Mouse (Mus musculus) intestine, postnatal 0 days (tissue): Measurements from ENCODE around the gene Sag. TPM values are rescaled to one million over a fixed set of nuclear protein-coding genes. Genes with fewer than 3 reads are reported as not detected.
A peak's percentile ranks its signal among the peaks of the same experiment; 100 is the strongest.

ENCODE experiments used
- ATAC-seq: fragments of 200-750 bp; cut with Nextera tagmentation; 2 replicates; pipeline ENCODE4 v1.8.0; 2017; ENCODE audit warnings: mild to moderate bottlenecking, moderate TSS enrichment, moderate library complexity
- H3K27ac ChIP-seq: fragments of 300-500 bp; sonication (generic); 2 replicates; pipeline ENCODE4 v1.5.1; 2014; ENCODE audit warnings: mild to moderate bottlenecking, low read depth, low read length, moderate library complexity
- H3K27me3 ChIP-seq: fragments of 300-500 bp; sonication (generic); replicated peaks from 2 replicates; pipeline ENCODE4 v1.6.1; 2014; ENCODE audit warnings: low read length, mixed read lengths; ENCODE audit not compliant: control insufficient read depth, insufficient read depth
- H3K36me3 ChIP-seq: fragments of 300-500 bp; sonication (generic); 2 replicates; pipeline ENCODE4 v1.6.1; 2014; ENCODE audit warnings: mild to moderate bottlenecking, moderate library complexity; ENCODE audit not compliant: control insufficient read depth, insufficient read depth
- H3K4me1 ChIP-seq: fragments of 300-500 bp; sonication (generic); replicated peaks from 2 replicates; pipeline ENCODE4 v1.6.1; 2014; ENCODE audit warnings: antibody characterized with exemption, low read length, mixed read lengths; ENCODE audit not compliant: control insufficient read depth, insufficient read depth
- H3K4me2 ChIP-seq: fragments of 300-500 bp; sonication (generic); replicated peaks from 2 replicates; pipeline ENCODE4 v1.6.1; 2014; ENCODE audit warnings: low read depth, mild to moderate bottlenecking, moderate library complexity
- H3K4me3 ChIP-seq: fragments of 300-500 bp; sonication (generic); 2 replicates; pipeline ENCODE4 v1.5.1; 2014; ENCODE audit warnings: low read depth, low read length
- H3K9ac ChIP-seq: fragments of 300-500 bp; sonication (generic); 2 replicates; pipeline ENCODE4 v1.6.1; 2014; ENCODE audit warnings: mild to moderate bottlenecking, low read depth, low read length
- H3K9me3 ChIP-seq: fragments of 300-500 bp; sonication (generic); 2 replicates; pipeline ENCODE4 v1.6.1; 2016; ENCODE audit warnings: mixed run types; ENCODE audit not compliant: control insufficient read depth
- CTCF ChIP-seq: sonication (generic); IDR thresholded peaks from 2 replicates; pipeline ENCODE4 v1.5.1; 2016; ENCODE audit warnings: low read depth, mild to moderate bottlenecking, control low read depth, antibody characterized with exemption, moderate library complexity
- whole genome bisulfite sequencing: fragments of 180-500 bp; shearing (Covaris S2); extraction: QIAGEN DNeasy Blood & Tissue Kit; methylation state at CpG from one replicate; pipeline ENCODE4 v1.1.7; 2014; 5-methylcytosine and 5-hydroxymethylcytosine counted together
- polyA plus RNA-seq: library from polyadenylated mRNA; unstranded; fragments of >200 nt; fragmentation: Nextera tagmentation; extraction: Ambion mirVana; gene quantifications from 2 replicates; pipeline ENCODE4 v1.2.1, GENCODE M21; 2015

The Sag gene
- polyA plus RNA-seq, 1 experiment from 2014 or later = 0.37 TPM

GRCm38 (mm10) chr1:87879494-87880325 is 76.2 kb downstream of the Sag start:
- Histone ChIP-seq H3K4me2 (no peak overlapping the region), H3K27me3 (no peaks in the 10 kb centered on the region), H3K4me1 (peaks cover 5% of the 10 kb centered on the region; the same call in 1 of the 2 replicates), H3K27ac (no peak overlapping the region), H3K36me3 (peaks cover 12% of the 10 kb centered on the region; the same call in 1 of the 2 replicates), H3K9ac (no peak overlapping the region), H3K9me3 (no peaks in the 10 kb centered on the region), H3K4me3 (no peak overlapping the region)
- no peak for TF ChIP-seq CTCF
- no peak for ATAC-seq
- WGBS = 51% methylated on average over 3 of the region's 3 CpGs

GRCm38 (mm10) chr1:87880326-87880627 is 76.8 kb downstream of the Sag start:
- peaks cover 5% of the 10 kb centered on the region; the same call in 1 of the 2 replicates for H3K4me1 ChIP-seq
- no peak for ATAC-seq
- H3K36me3 ChIP-seq = peaks cover 12% of the 10 kb centered on the region; the same call in 1 of the 2 replicates
- no peak overlapping the region for H3K4me3 ChIP-seq
- no peak overlapping the region for H3K4me2 ChIP-seq
- H3K9me3 ChIP-seq = no peaks in the 10 kb centered on the region
- no peaks in the 10 kb centered on the region for H3K27me3 ChIP-seq
- 86% methylated on average over 6 of the region's 6 CpGs for WGBS
- H3K9ac ChIP-seq = no peak overlapping the region
- H3K27ac ChIP-seq = no peak overlapping the region
- no peak for TF ChIP-seq CTCF

- no peak for TF ChIP-seq CTCF
- H3K27ac ChIP-seq = no peak overlapping the region
- peaks cover 12% of the 10 kb centered on the region; the same call in 1 of the 2 replicates for H3K36me3 ChIP-seq
- H3K4me2 ChIP-seq = no peak overlapping the region
- H3K9me3 ChIP-seq = no peaks in the 10 kb centered on the region
- no peaks in the 10 kb centered on the region for H3K27me3 ChIP-seq
- H3K4me1 ChIP-seq = peaks cover 5% of the 10 kb centered on the region; the same call in 1 of the 2 replicates
- no peak overlapping the region for H3K9ac ChIP-seq
- ATAC-seq = no peak
- WGBS = 69% methylated on average over 2 of the region's 2 CpGs
- H3K4me3 ChIP-seq = no peak overlapping the region
These were observed 77.4 kb downstream of the Sag start for GRCm38 (mm10) chr1:87880856-87881255.

GRCm38 (mm10) chr1:87881726-87882125 is 78.2 kb downstream of the Sag start:
- Histone ChIP-seq H3K9me3 (no peaks in the 10 kb centered on the region), H3K27me3 (no peaks in the 10 kb centered on the region), H3K27ac (no peak overlapping the region), H3K36me3 (peaks cover 12% of the 10 kb centered on the region; the same call in 1 of the 2 replicates), H3K4me2 (no peak overlapping the region), H3K4me1 (peaks cover 5% of the 10 kb centered on the region; the same call in 1 of the 2 replicates), H3K4me3 (no peak overlapping the region), H3K9ac (no peak overlapping the region)
- no peak for TF ChIP-seq CTCF
- ATAC-seq = no peak
- WGBS = 31% methylated on average over 4 of the region's 4 CpGs

- Histone ChIP-seq H3K9ac (no peak overlapping the region), H3K36me3 (peaks cover 12% of the 10 kb centered on the region; the same call in 1 of the 2 replicates), H3K4me1 (peaks cover 5% of the 10 kb centered on the region; the same call in 1 of the 2 replicates), H3K4me3 (no peak overlapping the region), H3K4me2 (no peak overlapping the region), H3K9me3 (no peaks in the 10 kb centered on the region), H3K27me3 (no peaks in the 10 kb centered on the region), H3K27ac (no peak overlapping the region)
- TF ChIP-seq CTCF = no peak
- ATAC-seq = no peak
These were observed 79.1 kb downstream of the Sag start for GRCm38 (mm10) chr1:87882554-87882953.

- Histone ChIP-seq H3K4me1 (peaks cover 4% of the 10 kb centered on the region; the same call in 1 of the 2 replicates), H3K4me2 (no peak overlapping the region), H3K27ac (peak overlapping the region; percentile 70), H3K36me3 (no peaks in the 10 kb centered on the region), H3K4me3 (no peak overlapping the region), H3K9ac (no peak overlapping the region), H3K9me3 (no peaks in the 10 kb centered on the region), H3K27me3 (no peaks in the 10 kb centered on the region)
- ATAC-seq = peak; percentile 63
- WGBS = 15% methylated on average over 1 of the region's 1 CpGs
- peak; percentile 49 for TF ChIP-seq CTCF
These were observed 87.5 kb downstream of the Sag start for GRCm38 (mm10) chr1:87890960-87891359.
